Mouse (Mus musculus): Measurements from ENCODE around the gene Ifngr2.

DNA sequence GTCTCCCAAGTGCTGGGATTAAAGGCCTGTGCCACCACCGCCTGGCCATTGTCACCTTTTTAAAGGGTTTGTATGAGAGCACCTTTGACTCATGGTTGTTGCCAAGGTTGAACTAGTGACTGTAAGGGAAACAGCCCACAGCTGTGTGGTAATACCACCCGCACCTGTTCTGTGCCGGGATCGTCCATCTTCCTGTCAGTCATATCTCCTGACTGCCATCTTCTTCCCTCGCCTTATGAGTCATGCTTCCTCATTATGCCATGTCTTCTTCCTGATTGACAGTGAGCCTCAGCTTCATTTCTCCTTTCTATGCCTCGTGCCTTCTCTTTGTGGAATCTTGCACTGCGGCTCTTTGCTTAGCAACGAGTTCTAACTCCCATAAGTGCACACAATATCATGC is 60.1 kb downstream of the Ifngr2 start:
- no peak for TF ChIP-seq POLR2AphosphoS2 (IDR thresholded peaks at IDR 0.05; ENCODE audit: insufficient read length, low read depth)
- TF ChIP-seq POLR2A (IDR thresholded peaks at IDR 0.05; ENCODE audit: insufficient read length, low read depth), result no peak
- no peak for TF ChIP-seq MAX (IDR thresholded peaks at IDR 0.05; ENCODE audit: low read depth)
- TF ChIP-seq MYOD1 (IDR thresholded peaks at IDR 0.05; ENCODE audit: control insufficient read depth in 1 of 3, insufficient read length in 2 of 3, low read depth in 2 of 3), result peak in 2 of 3 experiments; percentile 59 to 95
- no peak for TF ChIP-seq USF1 (IDR thresholded peaks at IDR 0.05; ENCODE audit: low read depth)
- no peak for TF ChIP-seq SRF (IDR thresholded peaks at IDR 0.05; ENCODE audit: control insufficient read depth, insufficient read length, low read depth)
- no peak for TF ChIP-seq E2F4 (IDR thresholded peaks at IDR 0.05; ENCODE audit: insufficient read depth)
- TF ChIP-seq REST (IDR thresholded peaks at IDR 0.05; ENCODE audit: insufficient read depth, insufficient read length), result no peak

All from myocyte (in vitro differentiated cells).